ENCODE assay signal across 24 mouse cellular contexts in the genomic region with DNA sequence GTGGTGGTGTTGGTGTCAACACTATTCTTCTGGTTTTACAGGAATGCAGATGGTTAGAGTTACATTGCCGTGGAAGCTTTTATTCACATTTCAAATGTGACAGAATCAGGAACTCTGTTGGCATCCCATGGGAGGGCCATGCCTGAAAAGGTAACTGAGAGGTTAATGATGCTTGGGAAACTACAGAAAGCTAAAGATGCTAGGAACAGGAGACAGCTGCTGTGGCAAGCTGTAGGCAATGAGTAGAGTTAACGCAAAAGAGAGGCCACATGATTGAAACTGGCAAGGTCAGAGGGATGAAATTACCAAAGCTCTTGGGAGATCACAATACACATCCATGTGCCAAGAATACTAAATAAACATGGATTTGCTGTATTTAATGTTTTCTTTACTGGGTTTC.
DNase-seq lines count a peak whose midpoint lies in the region; ATAC-seq and TF ChIP-seq lines count a peak whose summit lies in the region.
"Had no signal": no experiment of that assay in that cellular context is flagged by ENCODE, and none has a peak within 500 bp of the region (broad histone marks: within the 10 kb centered on the region; RNA-seq: fewer than 3 reads in every experiment).

No protein-coding gene starts in this region.

- H3K27ac ChIP-seq in kidney, embryonic 14.5 days (ENCODE audit: low read depth, low read length): no peak overlapping the region
- H3K27ac ChIP-seq in lung, embryonic 14.5 days (ENCODE audit: low read depth): no peak overlapping the region
- H3K27ac ChIP-seq in lung, postnatal 0 days (ENCODE audit: low read length): no peak overlapping the region
- no peak overlapping the region for H3K27ac ChIP-seq in left cerebral cortex, adult 2 months
- H3K27ac ChIP-seq: embryonic facial prominence, embryonic 15.5 days; forebrain, embryonic 10.5 days; gastrocnemius, adult 2 months; heart, embryonic 10.5 days; hindbrain, embryonic 13.5 days had no signal

- TF ChIP-seq EP300 in lung, postnatal 0 days (IDR thresholded peaks at IDR 0.05): no peak

- no peaks in the 10 kb centered on the region for H3K36me3 ChIP-seq in kidney, embryonic 14.5 days (ENCODE audit: control insufficient read depth, insufficient read depth, low read length)
- H3K36me3 ChIP-seq in lung, embryonic 14.5 days (ENCODE audit: insufficient read depth): no peaks in the 10 kb centered on the region
- H3K36me3 ChIP-seq in lung, postnatal 0 days (ENCODE audit: insufficient read depth, low read length): no peaks in the 10 kb centered on the region
- H3K36me3 ChIP-seq: embryonic facial prominence, embryonic 15.5 days; forebrain, embryonic 10.5 days; heart, embryonic 10.5 days; hindbrain, embryonic 13.5 days had no signal

- intact Hi-C loops in gastrocnemius, postnatal 14 days (cut with DNase I; ENCODE audit: low total_unique reads): no loop called here
- intact Hi-C loops in left cerebral cortex, adult 2 months (cut with DNase I): no loop called here

- DNase-seq in kidney, postnatal 4 days: no peak
- peak; percentile 21 for DNase-seq in lung, embryonic 14.5 days
- DNase-seq in lung, postnatal 0 days (ENCODE audit: low spot score): no peak
- DNase-seq in brain, embryonic 14.5 days (ENCODE audit: low read depth): peak; percentile 24
- peak; percentile 12 for DNase-seq in mesoderm, embryonic 11.5 days (ENCODE audit: low read depth, low spot score)
- no peak for DNase-seq in gastrocnemius, postnatal 14 days
- DNase-seq in left cerebral cortex, adult 2 months (ENCODE audit: extremely low spot score in 1 of 2, low spot score in 2 of 2): no peak
- DNase-seq: adrenal gland, adult 2 months; adrenal gland, postnatal 25 days; cerebellum, adult 11 months; cerebellum, adult 8-10 months; cerebellum, postnatal 14 days; gastrocnemius, adult 2 months; gastrocnemius, postnatal 36 days; heart, adult 18-20 months; heart, postnatal 10 days; heart, postnatal 4 days had no signal

- 24% methylated on average over 2 of the region's 2 CpGs for WGBS in kidney, embryonic 14.5 days
- WGBS in lung, embryonic 14.5 days: 45% methylated on average over 2 of the region's 2 CpGs
- WGBS in lung, postnatal 0 days: 57% methylated on average over 2 of the region's 2 CpGs

- no peak overlapping the region for H3K4me3 ChIP-seq in kidney, embryonic 14.5 days (ENCODE audit: low read length)
- no peak overlapping the region for H3K4me3 ChIP-seq in lung, embryonic 14.5 days (ENCODE audit: low read depth, low read length)
- no peak overlapping the region for H3K4me3 ChIP-seq in lung, postnatal 0 days (ENCODE audit: low read depth, low read length)
- H3K4me3 ChIP-seq in left cerebral cortex, adult 2 months: no peak overlapping the region
- H3K4me3 ChIP-seq: embryonic facial prominence, embryonic 15.5 days; erythroblast, embryonic 14.5 days; forebrain, embryonic 10.5 days; gastrocnemius, adult 2 months; heart, embryonic 10.5 days; hindbrain, embryonic 13.5 days had no signal

- peak; percentile 90 for ATAC-seq in kidney, embryonic 14.5 days (ENCODE audit: low FRiP score, low TSS enrichment)
- no peak for ATAC-seq in lung, embryonic 14.5 days (ENCODE audit: insufficient read depth)
- ATAC-seq in lung, postnatal 0 days: no peak
- ATAC-seq: forebrain, embryonic 14.5 days had no signal

- H3K9ac ChIP-seq in kidney, embryonic 14.5 days (ENCODE audit: low read depth, low read length): no peak overlapping the region
- H3K9ac ChIP-seq in lung, embryonic 14.5 days: no peak overlapping the region
- no peak overlapping the region for H3K9ac ChIP-seq in lung, postnatal 0 days (replicated peaks; ENCODE audit: low read depth)
- H3K9ac ChIP-seq: embryonic facial prominence, embryonic 15.5 days; hindbrain, embryonic 13.5 days had no signal

- no peak for TF ChIP-seq POLR2A in brain, embryonic 14.5 days (IDR thresholded peaks at IDR 0.05; ENCODE audit: borderline replicate concordance, extremely low read depth, insufficient read depth, insufficient read length, poor library complexity, severe bottlenecking)

- no peak overlapping the region for H3K4me2 ChIP-seq in kidney, embryonic 14.5 days (replicated peaks; ENCODE audit: low read depth, low read length)
- no peak overlapping the region for H3K4me2 ChIP-seq in lung, embryonic 14.5 days
- no peak overlapping the region for H3K4me2 ChIP-seq in lung, postnatal 0 days (replicated peaks; ENCODE audit: low read depth, low read length)
- H3K4me2 ChIP-seq: embryonic facial prominence, embryonic 15.5 days; hindbrain, embryonic 13.5 days had no signal

- H3K9me3 ChIP-seq in kidney, embryonic 14.5 days (ENCODE audit: control insufficient read depth, low read length): no peaks in the 10 kb centered on the region
- no peaks in the 10 kb centered on the region for H3K9me3 ChIP-seq in lung, embryonic 14.5 days (ENCODE audit: low read depth, low read length)
- H3K9me3 ChIP-seq in lung, postnatal 0 days (ENCODE audit: low read length): no peaks in the 10 kb centered on the region
- H3K9me3 ChIP-seq: embryonic facial prominence, embryonic 15.5 days; forebrain, embryonic 10.5 days; heart, embryonic 10.5 days; hindbrain, embryonic 13.5 days had no signal

- H3K4me1 ChIP-seq in kidney, embryonic 14.5 days (ENCODE audit: control insufficient read depth, insufficient read depth, low read length): no peaks in the 10 kb centered on the region
- no peaks in the 10 kb centered on the region for H3K4me1 ChIP-seq in lung, embryonic 14.5 days (ENCODE audit: insufficient read depth)
- no peaks in the 10 kb centered on the region for H3K4me1 ChIP-seq in lung, postnatal 0 days (ENCODE audit: insufficient read depth, low read depth, low read length)
- H3K4me1 ChIP-seq: embryonic facial prominence, embryonic 15.5 days; forebrain, embryonic 10.5 days; heart, embryonic 10.5 days; hindbrain, embryonic 13.5 days had no signal

- no peak for TF ChIP-seq CTCF in lung, embryonic 14.5 days (IDR thresholded peaks at IDR 0.05; ENCODE audit: low read depth)
- no peak for TF ChIP-seq CTCF in lung, postnatal 0 days (IDR thresholded peaks at IDR 0.05)
- TF ChIP-seq CTCF in brain, embryonic 14.5 days (IDR thresholded peaks at IDR 0.05; ENCODE audit: borderline replicate concordance, extremely low read depth, insufficient read depth, insufficient read length): no peak
- no peak for TF ChIP-seq CTCF in left cerebral cortex, adult 2 months (IDR thresholded peaks at IDR 0.05)

- no peaks in the 10 kb centered on the region for H3K27me3 ChIP-seq in kidney, embryonic 14.5 days (ENCODE audit: control insufficient read depth, insufficient read depth, low read length)
- no peaks in the 10 kb centered on the region for H3K27me3 ChIP-seq in lung, embryonic 14.5 days (ENCODE audit: insufficient read depth, low read length)
- H3K27me3 ChIP-seq in lung, postnatal 0 days (replicated peaks; ENCODE audit: insufficient read depth, low read length): no peaks in the 10 kb centered on the region
- H3K27me3 ChIP-seq: embryonic facial prominence, embryonic 15.5 days; hindbrain, embryonic 13.5 days had no signal

Comparison
In these comparisons a context has a peak if more than half of its experiments do, and no peak if none do; other contexts are left out.
1. DNase-seq: peak in lung, embryonic 14.5 days (single experiment), brain, embryonic 14.5 days (single experiment) and mesoderm, embryonic 11.5 days (single experiment); none in kidney, postnatal 4 days (0 of 2), lung, postnatal 0 days (single experiment), gastrocnemius, postnatal 14 days (single experiment) and left cerebral cortex, adult 2 months (0 of 2).